Mouse (Mus musculus): ENCODE results near the gene Usp7. TPM values are rescaled to one million over a fixed set of nuclear protein-coding genes. Genes with fewer than 3 reads are reported as not detected.

The Usp7 gene
- polyA plus RNA-seq, 1 experiment from 2014 or later = 84.2 TPM

DNA sequence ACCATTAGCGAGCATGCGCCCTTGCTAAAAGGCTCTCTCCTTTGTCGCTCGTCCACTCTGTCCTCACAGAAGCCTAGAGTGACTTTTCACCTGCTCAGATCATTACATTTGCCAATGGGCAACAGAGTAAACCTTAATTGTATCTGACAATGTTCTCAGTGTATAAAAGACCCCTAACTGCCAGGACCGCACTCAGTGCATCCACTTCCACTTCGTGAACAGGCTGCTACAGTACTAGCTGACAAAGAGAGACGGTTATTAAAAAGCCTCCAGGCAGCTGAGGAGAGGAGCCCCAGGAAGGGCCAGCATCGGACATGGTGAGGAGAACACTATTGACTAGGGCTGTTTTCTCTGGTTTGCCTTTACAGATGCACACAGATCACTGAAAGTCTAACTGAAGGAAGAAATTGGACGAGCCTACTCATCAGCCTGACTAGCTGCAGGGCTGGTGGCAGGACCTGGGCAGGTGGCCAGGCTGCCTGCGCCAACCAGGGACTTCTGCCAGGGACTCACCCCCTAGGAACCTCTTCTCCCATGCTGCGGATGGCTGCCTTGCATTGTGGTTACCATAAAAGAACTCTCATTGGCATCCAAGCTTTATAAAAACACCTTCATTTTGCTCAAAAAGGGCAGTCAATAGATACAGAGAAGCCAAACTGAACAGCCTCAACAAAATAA, 102.0 kb downstream of the Usp7 start:
- no peak for DNase-seq (ENCODE audit: low read depth, low spot score)
- no peaks in the 10 kb centered on the region for H3K27me3 ChIP-seq
- TF ChIP-seq CTCF (IDR thresholded peaks at IDR 0.05) = no peak
- in situ Hi-C loops (cut with MboI; ENCODE audit: low pct_unique_long_range_greater_than_20kb) = loop anchor here (5.0 kb wide), 2 partner anchors 77 to 177 kb away; no protein-coding TSS in a partner anchor
- ATAC-seq = peak; percentile 13
- CTCF ChIA-PET = interaction anchor here (1.4 kb wide), 1 partner anchor 58 kb away, joined by 3 read pairs; no protein-coding TSS in a partner anchor
- POLR2A ChIA-PET = no interaction called here

DNA sequence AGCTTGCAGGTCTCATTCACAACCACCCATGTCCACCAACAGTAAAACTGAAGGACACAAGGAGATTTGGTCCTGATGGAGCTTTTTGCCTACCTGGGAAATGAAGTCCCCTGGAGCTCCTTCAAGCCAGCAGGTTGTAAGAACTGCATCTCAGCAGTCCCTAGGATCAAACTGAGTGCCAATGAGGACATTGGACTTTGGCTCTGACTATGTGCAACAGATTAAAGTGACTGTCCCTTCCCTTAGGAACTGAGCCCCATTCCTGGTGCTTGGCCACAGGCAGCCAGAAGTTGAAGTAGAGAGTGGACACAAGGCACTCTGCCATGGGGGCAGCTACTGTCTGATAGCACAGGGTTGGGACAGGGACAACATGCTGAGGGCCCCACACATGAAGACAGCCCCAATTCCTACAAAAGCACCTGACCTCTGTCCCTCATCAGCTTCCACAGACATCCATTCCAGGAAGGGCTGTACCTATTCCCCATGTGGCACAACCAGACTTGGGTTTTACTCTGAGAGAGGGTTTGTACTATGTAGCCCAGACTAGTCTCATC, 104.5 kb downstream of the Usp7 start:
- in situ Hi-C loops (cut with MboI; ENCODE audit: low pct_unique_long_range_greater_than_20kb) = loop anchor here (5.0 kb wide), 2 partner anchors 80 to 180 kb away; no protein-coding TSS in a partner anchor
- CTCF ChIA-PET = interaction anchor here (0.9 to 3.8 kb wide), 4 partner anchors 14 to 183 kb away, joined by 3 to 29 read pairs (median 7); no protein-coding TSS in a partner anchor
- no peak for TF ChIP-seq CTCF (IDR thresholded peaks at IDR 0.05)
- no peak for DNase-seq (ENCODE audit: low read depth, low spot score)
- ATAC-seq = no peak
- POLR2A ChIA-PET = interaction anchor here (0.6 kb wide), 2 partner anchors 55 to 110 kb away, joined by 3 to 6 read pairs; no protein-coding TSS in a partner anchor
- no peaks in the 10 kb centered on the region for H3K27me3 ChIP-seq

DNA sequence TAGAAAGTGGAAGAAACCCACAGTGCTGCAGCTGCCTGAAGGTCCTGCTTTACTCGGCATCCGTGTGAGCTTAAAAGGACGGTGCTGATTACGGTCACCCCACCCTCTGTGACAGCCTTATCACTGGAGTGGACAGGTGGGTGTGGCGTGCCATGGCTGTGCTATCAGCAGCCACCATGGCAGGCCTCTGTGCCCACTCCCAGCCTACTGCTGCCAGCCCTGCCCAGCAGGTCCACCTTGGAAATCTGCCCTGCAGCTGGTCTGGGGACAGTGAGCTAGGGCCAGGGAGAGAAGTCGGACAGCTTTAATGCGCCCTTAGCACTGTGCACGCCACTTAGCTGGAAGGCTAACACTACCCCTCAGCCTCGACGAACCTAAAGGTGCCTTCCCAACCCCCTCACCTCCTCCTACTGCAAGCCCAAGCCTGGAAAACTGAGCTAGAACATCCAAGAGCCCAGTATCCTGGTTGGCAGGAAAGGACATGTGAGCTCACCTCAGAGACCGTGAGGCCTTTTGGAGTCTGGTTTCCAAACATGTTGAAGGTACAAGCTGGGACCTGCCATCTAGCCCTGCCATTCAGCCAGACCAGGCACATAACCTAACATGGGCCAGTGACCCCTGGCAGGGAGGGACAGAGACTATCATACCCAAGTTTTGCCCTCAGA, 105.1 kb downstream of the Usp7 start:
- TF ChIP-seq CTCF (IDR thresholded peaks at IDR 0.05) = no peak
- no peaks in the 10 kb centered on the region for H3K27me3 ChIP-seq
- ATAC-seq (no peak), DNase-seq (ENCODE audit: low read depth, low spot score) (no peak)
- ChIA-PET POLR2A (interaction anchor here (0.6 kb wide), 2 partner anchors 56 to 111 kb away, joined by 3 to 6 read pairs; no protein-coding TSS in a partner anchor), CTCF (interaction anchor here (0.9 to 3.8 kb wide), 12 partner anchors 8 to 184 kb away, joined by 3 to 29 read pairs (median 4); no protein-coding TSS in a partner anchor)
- in situ Hi-C loops (cut with MboI; ENCODE audit: low pct_unique_long_range_greater_than_20kb) = loop anchor here (5.0 kb wide), 2 partner anchors 80 to 180 kb away; no protein-coding TSS in a partner anchor

DNA sequence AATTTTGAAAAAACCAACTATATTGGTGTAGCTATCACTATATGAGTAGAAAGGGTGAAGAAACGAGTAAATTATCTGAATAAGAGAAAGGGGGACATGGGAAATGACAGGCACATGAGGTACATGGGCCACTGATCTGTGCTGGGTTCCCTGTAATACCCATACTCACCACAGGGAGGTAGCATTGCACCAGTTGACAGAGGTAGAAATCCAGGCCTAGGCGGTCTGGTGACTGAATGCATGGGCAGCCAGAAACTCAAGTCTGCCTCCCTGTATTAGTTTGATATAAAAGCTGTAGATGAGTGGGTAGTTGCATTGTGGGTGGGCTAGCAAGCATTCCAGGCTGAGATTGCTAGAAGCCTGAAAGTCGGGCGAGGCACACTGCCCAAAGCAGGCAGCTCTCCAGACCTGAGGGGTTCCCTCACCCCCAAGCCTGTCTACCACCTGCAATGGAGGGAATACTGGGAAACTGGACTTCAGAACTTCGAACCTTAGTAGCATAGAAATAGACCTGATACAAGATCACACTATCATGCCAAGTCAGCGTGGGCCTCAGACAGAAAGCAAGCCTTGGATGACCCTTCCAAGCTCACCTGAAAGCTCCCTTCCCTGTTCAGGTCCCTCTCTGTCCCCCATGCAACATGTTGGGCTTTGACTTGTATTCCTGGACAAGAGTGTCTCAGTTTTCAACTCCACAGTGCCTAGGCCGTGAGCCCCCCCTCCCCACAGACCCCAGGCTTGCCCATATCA, 105.8 kb downstream of the Usp7 start:
- DNase-seq (ENCODE audit: low read depth, low spot score) = no peak
- TF ChIP-seq CTCF (IDR thresholded peaks at IDR 0.05) = no peak
- ChIA-PET POLR2A (no interaction called here), CTCF (interaction anchor here (0.7 to 3.8 kb wide), 16 partner anchors 9 to 187 kb away, joined by 3 to 29 read pairs (median 4); no protein-coding TSS in a partner anchor)
- H3K27me3 ChIP-seq = no peaks in the 10 kb centered on the region
- peak; percentile 74 for ATAC-seq
- in situ Hi-C loops (cut with MboI; ENCODE audit: low pct_unique_long_range_greater_than_20kb) = loop anchor here (5.0 kb wide), 2 partner anchors 81 to 181 kb away; no protein-coding TSS in a partner anchor

DNA sequence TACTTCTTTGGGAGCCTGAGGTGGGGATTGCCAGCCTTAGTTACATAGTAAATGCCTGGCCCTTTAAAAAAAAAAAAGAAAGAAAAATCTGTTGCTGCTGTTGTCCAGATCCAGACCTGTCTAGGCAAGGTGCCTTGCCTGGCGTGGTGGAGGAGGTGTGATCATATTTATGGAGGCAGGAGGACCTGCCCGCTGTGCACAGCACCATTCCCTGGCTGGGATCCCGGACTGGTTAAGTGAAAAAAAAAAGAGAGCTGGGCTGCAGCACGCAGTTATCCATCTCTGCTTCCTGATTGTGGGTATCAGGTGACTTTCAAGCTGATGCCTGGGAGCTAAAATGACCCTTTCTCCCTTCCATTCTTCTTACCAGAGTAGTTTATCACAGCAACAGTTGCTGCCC, 107.0 kb downstream of the Usp7 start:
- TF ChIP-seq CTCF (IDR thresholded peaks at IDR 0.05) = no peak
- ChIA-PET POLR2A (no interaction called here), CTCF (interaction anchor here (3.8 kb wide), 1 partner anchor 84 kb away, joined by 29 read pairs; no protein-coding TSS in a partner anchor)
- DNase-seq (ENCODE audit: low read depth, low spot score) = no peak
- in situ Hi-C loops (cut with MboI; ENCODE audit: low pct_unique_long_range_greater_than_20kb) = loop anchor here (5.0 kb wide), 2 partner anchors 82 to 182 kb away; no protein-coding TSS in a partner anchor
- ATAC-seq = no peak
- H3K27me3 ChIP-seq = no peaks in the 10 kb centered on the region

DNA sequence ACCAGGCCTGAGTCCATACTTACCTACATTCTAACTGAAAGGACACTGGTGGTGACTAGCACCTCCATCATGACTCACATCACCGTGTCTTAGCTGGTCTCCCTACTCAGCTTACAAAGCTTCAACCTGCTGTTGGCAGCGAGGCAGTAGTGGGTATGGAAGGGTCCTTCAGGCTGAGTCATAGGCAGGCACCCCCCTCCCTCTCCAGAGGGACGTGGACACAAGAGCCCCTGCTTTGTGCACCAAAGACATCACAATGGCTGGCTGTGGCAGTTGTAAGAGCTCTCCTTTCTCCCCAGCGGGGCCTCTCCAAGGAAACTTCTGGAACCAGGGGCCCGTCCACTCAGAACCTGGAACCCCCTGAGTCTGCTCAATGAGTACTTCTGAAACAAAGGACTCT, 111.6 kb downstream of the Usp7 start, which contains the start of gene Gm5767:
Gene Gm5767 (plus strand): TSS at position 301 of the 400 bp plus-strand sequence.
- in situ Hi-C loops (cut with MboI; ENCODE audit: low pct_unique_long_range_greater_than_20kb) = no loop called here
- H3K27me3 ChIP-seq = no peaks in the 10 kb centered on the region
- ATAC-seq (no peak), DNase-seq (ENCODE audit: low read depth, low spot score) (no peak)
- POLR2A ChIA-PET = no interaction called here
- no peak for TF ChIP-seq CTCF (IDR thresholded peaks at IDR 0.05)
- CTCF ChIA-PET = no interaction called here

DNA sequence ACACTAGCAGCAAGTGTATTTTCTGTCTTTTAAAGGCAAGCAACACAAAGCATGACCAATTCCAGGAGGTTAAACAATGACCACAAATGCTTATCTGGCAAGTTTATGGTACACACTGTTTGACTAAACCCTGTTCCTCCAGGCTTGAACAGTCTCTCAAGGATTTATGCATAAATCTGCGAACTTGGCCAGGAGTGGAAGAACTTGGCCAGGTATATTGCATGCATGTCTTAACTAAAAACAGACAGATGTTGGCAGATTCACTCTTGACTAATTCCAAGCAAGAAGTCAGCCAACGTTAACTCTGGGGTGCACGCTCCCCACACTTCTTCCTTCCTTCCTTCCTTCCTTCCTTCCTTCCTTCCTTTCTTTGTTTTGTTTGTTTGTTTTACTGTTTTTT, 112.3 kb downstream of the Usp7 start:
- no peaks in the 10 kb centered on the region for H3K27me3 ChIP-seq
- DNase-seq (ENCODE audit: low read depth, low spot score) (no peak), ATAC-seq (no peak)
- no peak for TF ChIP-seq CTCF (IDR thresholded peaks at IDR 0.05)
- ChIA-PET POLR2A (no interaction called here), CTCF (interaction anchor here (1.6 kb wide), 1 partner anchor 88 kb away, joined by 6 read pairs; no protein-coding TSS in a partner anchor)
- in situ Hi-C loops (cut with MboI; ENCODE audit: low pct_unique_long_range_greater_than_20kb) = loop anchor here (5.0 kb wide), 3 partner anchors 42 to 267 kb away; partner anchors contain the start of genes Pmm2 and Tmem186

DNA sequence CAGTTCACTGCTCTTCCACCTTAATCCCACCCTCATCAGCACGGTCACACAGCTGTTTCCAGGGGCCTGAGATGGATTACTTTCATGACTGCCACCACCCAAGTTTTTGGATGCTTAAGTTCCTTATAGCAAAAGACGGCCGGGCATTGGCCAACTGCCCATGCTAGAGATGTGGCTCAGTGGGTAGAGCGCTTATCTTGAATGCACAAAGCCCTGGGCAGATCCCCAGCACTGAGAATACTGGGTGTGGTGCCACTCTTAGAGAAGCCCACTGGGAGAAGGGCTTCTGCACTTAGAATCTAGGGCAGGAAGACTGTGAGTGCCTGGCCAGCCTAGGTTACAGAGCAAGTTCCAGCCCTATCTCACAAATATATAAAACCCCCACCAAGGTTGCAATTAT, 113.4 kb downstream of the Usp7 start:
- ATAC-seq = no peak
- in situ Hi-C loops (cut with MboI; ENCODE audit: low pct_unique_long_range_greater_than_20kb) = loop anchor here (5.0 kb wide), 3 partner anchors 41 to 266 kb away; partner anchors contain the start of genes Pmm2 and Tmem186
- no peaks in the 10 kb centered on the region for H3K27me3 ChIP-seq
- ChIA-PET CTCF (interaction anchor here (1.6 kb wide), 1 partner anchor 89 kb away, joined by 6 read pairs; no protein-coding TSS in a partner anchor), POLR2A (no interaction called here)
- no peak for TF ChIP-seq CTCF (IDR thresholded peaks at IDR 0.05)
- no peak for DNase-seq (ENCODE audit: low read depth, low spot score)

DNA sequence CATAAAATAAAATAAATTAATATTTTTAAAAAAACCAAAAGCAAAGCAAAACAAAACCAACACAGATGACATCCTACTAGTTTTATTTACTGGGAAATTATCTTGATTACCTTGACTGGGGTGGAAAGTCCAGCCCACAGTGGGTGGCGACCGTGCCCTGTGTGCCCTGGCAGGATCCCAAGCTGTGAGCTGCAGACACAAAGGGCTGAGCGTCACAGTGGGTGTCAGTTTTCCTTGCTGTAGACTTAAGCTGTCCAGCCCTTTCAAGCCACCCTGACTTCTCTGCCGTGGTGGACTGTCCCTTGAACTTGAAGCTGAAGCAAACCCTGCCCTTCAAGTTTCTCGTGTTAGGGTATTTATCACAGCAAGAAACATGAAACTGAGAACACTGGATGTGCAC, 114.1 kb downstream of the Usp7 start:
- in situ Hi-C loops (cut with MboI; ENCODE audit: low pct_unique_long_range_greater_than_20kb) = loop anchor here (5.0 kb wide), 3 partner anchors 41 to 266 kb away; partner anchors contain the start of genes Pmm2 and Tmem186
- H3K27me3 ChIP-seq = no peaks in the 10 kb centered on the region
- CTCF ChIA-PET = interaction anchor here (0.9 to 1.5 kb wide), 2 partner anchors 159 to 183 kb away, joined by 3 read pairs; no protein-coding TSS in a partner anchor

More for the DNA sequence above, 114.1 kb downstream of the Usp7 start:
- no peak for TF ChIP-seq CTCF (IDR thresholded peaks at IDR 0.05)
- POLR2A ChIA-PET = no interaction called here
- DNase-seq (ENCODE audit: low read depth, low spot score) (no peak), ATAC-seq (no peak)

All from Patski (cell line).